Mouse (Mus musculus): Measurements from ENCODE around the gene Armh2. TPM values are rescaled to one million over a fixed set of nuclear protein-coding genes. Genes with fewer than 3 reads are reported as not detected.

Armh2 gene
- polyA plus RNA-seq, 1 experiment from 2014 or later = not detected

DNA sequence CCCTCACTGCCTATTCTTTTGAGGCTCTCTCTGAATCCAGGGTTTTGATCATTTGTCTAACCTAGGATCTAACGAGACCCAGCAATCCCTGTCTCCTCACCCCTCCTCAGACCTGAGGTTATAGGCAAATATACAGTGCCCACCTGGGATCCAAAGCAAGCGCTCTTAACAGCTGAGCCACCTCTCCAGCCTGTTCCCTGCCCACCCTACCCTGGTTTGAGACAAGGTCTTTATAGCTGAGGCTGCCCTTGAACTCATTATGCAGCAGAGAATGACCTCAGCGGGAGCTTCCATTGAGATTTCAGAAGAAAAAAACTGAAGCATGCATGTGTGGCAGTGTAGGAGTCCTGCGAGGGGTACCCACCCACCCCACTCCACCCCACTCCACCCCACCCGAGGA is 6.5 kb upstream of the Armh2 start:
- no peaks in the 10 kb centered on the region for H3K27me3 ChIP-seq (ENCODE audit: control insufficient read depth, insufficient read depth, low read length)
- ATAC-seq (ENCODE audit: insufficient number of reproducible peaks, insufficient read depth, low FRiP score, low read depth) = no peak

DNA sequence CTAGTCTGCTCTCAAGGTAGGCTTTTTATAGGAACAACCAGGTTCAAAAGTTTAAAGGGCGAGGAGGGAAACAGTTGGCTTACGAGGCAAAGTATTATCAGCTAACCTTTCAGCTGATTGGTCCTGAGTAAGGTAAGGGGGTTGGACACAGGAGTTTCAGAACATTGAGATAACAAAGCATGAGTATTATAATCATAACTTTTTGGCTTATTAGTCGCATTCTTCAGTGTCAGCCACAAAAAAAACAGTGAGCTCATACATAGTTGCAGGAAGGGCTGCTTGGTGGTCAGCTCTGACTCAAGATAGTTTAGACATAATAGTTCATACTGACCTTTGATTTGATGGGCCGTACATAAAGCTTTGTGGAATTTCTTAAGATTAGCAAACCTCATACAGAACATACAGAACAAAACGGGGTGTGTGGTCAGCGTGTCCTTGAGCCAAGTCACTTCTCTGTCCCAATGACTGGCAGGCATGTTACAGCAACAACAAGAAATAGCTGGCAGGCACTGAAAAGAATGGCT is 5.4 kb upstream of the Armh2 start:
- whole genome bisulfite sequencing = 57% methylated on average over 6 of the region's 6 CpGs
- Histone ChIP-seq H3K9ac (replicated peaks; ENCODE audit: low read depth, low read length) (no peak overlapping the region), H3K27ac (ENCODE audit: low read length) (no peak overlapping the region), H3K9me3 (ENCODE audit: control insufficient read depth, low read depth, low read length) (no peaks in the 10 kb centered on the region), H3K4me1 (ENCODE audit: control insufficient read depth, insufficient read depth, low read length) (no peaks in the 10 kb centered on the region), H3K4me2 (replicated peaks; ENCODE audit: low read depth, low read length) (no peak overlapping the region), H3K27me3 (ENCODE audit: control insufficient read depth, insufficient read depth, low read length) (no peaks in the 10 kb centered on the region), H3K36me3 (ENCODE audit: control insufficient read depth, insufficient read depth, low read length) (no peaks in the 10 kb centered on the region), H3K4me3 (ENCODE audit: low read depth, low read length) (no peak overlapping the region)
- ATAC-seq (ENCODE audit: insufficient number of reproducible peaks, insufficient read depth, low FRiP score, low read depth) = no peak

More for the DNA sequence above, 6.5 kb upstream of the Armh2 start:
- Histone ChIP-seq H3K4me1 (ENCODE audit: control insufficient read depth, insufficient read depth, low read length) (no peaks in the 10 kb centered on the region), H3K4me2 (replicated peaks; ENCODE audit: low read depth, low read length) (no peak overlapping the region), H3K27ac (ENCODE audit: low read length) (no peak overlapping the region), H3K9me3 (ENCODE audit: control insufficient read depth, low read depth, low read length) (no peaks in the 10 kb centered on the region), H3K4me3 (ENCODE audit: low read depth, low read length) (no peak overlapping the region), H3K9ac (replicated peaks; ENCODE audit: low read depth, low read length) (no peak overlapping the region), H3K36me3 (ENCODE audit: control insufficient read depth, insufficient read depth, low read length) (no peaks in the 10 kb centered on the region)
- 83% methylated on average over 5 of the region's 5 CpGs for WGBS

DNA sequence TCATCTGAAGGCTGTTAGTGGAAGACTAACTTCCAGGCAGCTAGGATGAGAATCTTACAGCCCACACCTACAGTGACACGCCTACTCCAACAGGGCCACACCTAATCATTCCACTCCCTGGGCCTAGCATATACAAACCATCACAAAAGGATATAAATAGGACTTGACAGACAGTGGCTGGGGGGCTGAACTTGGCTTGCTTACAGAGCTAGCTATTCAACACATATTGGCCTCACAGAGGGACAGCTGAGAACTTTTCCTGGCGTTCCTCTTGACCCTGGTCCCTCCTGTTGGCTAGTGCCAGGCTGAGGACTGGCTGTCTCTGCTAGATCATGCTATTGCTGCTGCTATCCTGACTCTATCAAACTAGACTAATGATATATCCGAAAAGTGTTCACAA is 6.8 kb downstream of the Armh2 start:
- Histone ChIP-seq H3K4me1 (ENCODE audit: control insufficient read depth, insufficient read depth, low read length) (no peaks in the 10 kb centered on the region), H3K4me3 (ENCODE audit: low read depth, low read length) (no peak overlapping the region), H3K27ac (ENCODE audit: low read length) (no peak overlapping the region), H3K9ac (replicated peaks; ENCODE audit: low read depth, low read length) (no peak overlapping the region), H3K9me3 (ENCODE audit: control insufficient read depth, low read depth, low read length) (no peaks in the 10 kb centered on the region), H3K4me2 (replicated peaks; ENCODE audit: low read depth, low read length) (no peak overlapping the region), H3K27me3 (ENCODE audit: control insufficient read depth, insufficient read depth, low read length) (no peaks in the 10 kb centered on the region), H3K36me3 (ENCODE audit: control insufficient read depth, insufficient read depth, low read length) (peaks cover 20% of the 10 kb centered on the region)
- WGBS = 64% methylated on average over 3 of the region's 3 CpGs
- no peak for ATAC-seq (ENCODE audit: insufficient number of reproducible peaks, insufficient read depth, low FRiP score, low read depth)

DNA sequence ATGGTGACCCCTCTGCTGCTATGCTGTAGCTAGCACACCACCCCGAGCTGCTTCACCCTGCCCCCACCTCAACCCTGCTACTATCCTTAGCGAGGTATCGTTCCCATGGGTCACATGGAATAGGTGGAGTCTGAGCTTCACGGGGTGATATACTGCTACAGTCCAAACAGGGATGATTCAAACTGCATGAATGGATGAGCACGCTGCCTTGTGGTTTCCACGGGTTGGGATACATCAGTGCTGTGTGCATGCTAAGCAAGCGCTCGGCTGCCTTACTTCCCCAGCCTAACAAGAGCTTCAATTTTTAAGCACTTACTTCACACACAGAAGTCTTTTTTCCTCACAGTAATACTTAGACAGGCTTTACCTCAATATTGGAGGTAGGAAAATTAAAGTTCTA is 9.8 kb downstream of the Armh2 start:
- Histone ChIP-seq H3K4me1 (ENCODE audit: control insufficient read depth, insufficient read depth, low read length) (no peaks in the 10 kb centered on the region), H3K9ac (replicated peaks; ENCODE audit: low read depth, low read length) (no peak overlapping the region), H3K4me3 (ENCODE audit: low read depth, low read length) (no peak overlapping the region), H3K27ac (ENCODE audit: low read length) (no peak overlapping the region), H3K36me3 (ENCODE audit: control insufficient read depth, insufficient read depth, low read length) (peaks cover 24% of the 10 kb centered on the region), H3K4me2 (replicated peaks; ENCODE audit: low read depth, low read length) (no peak overlapping the region), H3K27me3 (ENCODE audit: control insufficient read depth, insufficient read depth, low read length) (no peaks in the 10 kb centered on the region), H3K9me3 (ENCODE audit: control insufficient read depth, low read depth, low read length) (no peaks in the 10 kb centered on the region)
- WGBS = 88% methylated on average over 8 of the region's 8 CpGs
- no peak for ATAC-seq (ENCODE audit: insufficient number of reproducible peaks, insufficient read depth, low FRiP score, low read depth)

DNA sequence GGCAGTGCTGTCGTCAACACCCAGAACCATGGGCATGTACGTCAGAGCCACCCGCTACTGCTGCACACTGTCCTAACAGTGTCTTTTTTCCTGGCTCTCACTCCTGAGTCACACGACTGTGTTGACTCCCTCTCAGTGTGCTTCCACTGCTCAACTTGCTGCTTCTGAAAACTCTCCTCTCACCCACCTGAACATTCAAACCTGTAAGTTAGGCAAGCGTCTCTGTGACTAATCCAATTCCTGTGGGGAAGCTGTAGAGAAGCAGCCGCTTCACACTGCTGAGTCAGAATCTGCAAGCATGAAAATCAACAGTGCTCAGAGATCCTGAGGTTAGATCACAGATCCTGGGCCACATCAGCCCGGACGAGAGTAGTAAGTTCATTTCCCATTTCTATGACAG is 10.4 kb downstream of the Armh2 start:
- Histone ChIP-seq H3K4me2 (replicated peaks; ENCODE audit: low read depth, low read length) (no peak overlapping the region), H3K27ac (ENCODE audit: low read length) (no peak overlapping the region), H3K4me3 (ENCODE audit: low read depth, low read length) (no peak overlapping the region), H3K9ac (replicated peaks; ENCODE audit: low read depth, low read length) (no peak overlapping the region), H3K4me1 (ENCODE audit: control insufficient read depth, insufficient read depth, low read length) (no peaks in the 10 kb centered on the region), H3K36me3 (ENCODE audit: control insufficient read depth, insufficient read depth, low read length) (peaks cover 24% of the 10 kb centered on the region), H3K9me3 (ENCODE audit: control insufficient read depth, low read depth, low read length) (no peaks in the 10 kb centered on the region), H3K27me3 (ENCODE audit: control insufficient read depth, insufficient read depth, low read length) (no peaks in the 10 kb centered on the region)
- WGBS = 84% methylated on average over 8 of the region's 8 CpGs
- no peak for ATAC-seq (ENCODE audit: insufficient number of reproducible peaks, insufficient read depth, low FRiP score, low read depth)

DNA sequence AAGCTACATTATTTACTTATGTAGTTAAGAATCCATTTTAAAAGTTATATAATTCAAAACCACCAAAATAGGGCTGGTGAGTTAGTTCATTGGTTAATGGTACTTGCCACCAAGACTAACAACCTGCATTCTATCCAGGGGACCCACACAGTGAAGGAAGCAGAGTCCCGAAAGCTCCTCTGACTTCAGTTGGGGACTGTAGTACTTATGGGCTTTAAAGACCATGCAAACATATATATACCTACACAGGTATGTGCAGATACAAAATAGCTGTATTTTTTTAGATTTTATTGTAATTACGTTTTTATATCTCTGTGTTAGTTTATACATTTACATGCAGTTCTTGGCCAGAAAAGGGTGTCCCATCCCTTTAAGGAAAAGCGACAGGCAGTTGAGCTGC is 15.7 kb downstream of the Armh2 start:
- Histone ChIP-seq H3K27ac (ENCODE audit: low read length) (no peak overlapping the region), H3K4me2 (replicated peaks; ENCODE audit: low read depth, low read length) (no peak overlapping the region), H3K4me1 (ENCODE audit: control insufficient read depth, insufficient read depth, low read length) (peaks cover 8% of the 10 kb centered on the region; the same call in 1 of the 2 replicates), H3K27me3 (ENCODE audit: control insufficient read depth, insufficient read depth, low read length) (no peaks in the 10 kb centered on the region), H3K4me3 (ENCODE audit: low read depth, low read length) (no peak overlapping the region), H3K36me3 (ENCODE audit: control insufficient read depth, insufficient read depth, low read length) (peaks cover 19% of the 10 kb centered on the region; the same call in 1 of the 2 replicates), H3K9ac (replicated peaks; ENCODE audit: low read depth, low read length) (no peak overlapping the region), H3K9me3 (ENCODE audit: control insufficient read depth, low read depth, low read length) (no peaks in the 10 kb centered on the region)
- ATAC-seq (ENCODE audit: insufficient number of reproducible peaks, insufficient read depth, low FRiP score, low read depth) = no peak
- 95% methylated on average over 3 of the region's 3 CpGs for WGBS

DNA sequence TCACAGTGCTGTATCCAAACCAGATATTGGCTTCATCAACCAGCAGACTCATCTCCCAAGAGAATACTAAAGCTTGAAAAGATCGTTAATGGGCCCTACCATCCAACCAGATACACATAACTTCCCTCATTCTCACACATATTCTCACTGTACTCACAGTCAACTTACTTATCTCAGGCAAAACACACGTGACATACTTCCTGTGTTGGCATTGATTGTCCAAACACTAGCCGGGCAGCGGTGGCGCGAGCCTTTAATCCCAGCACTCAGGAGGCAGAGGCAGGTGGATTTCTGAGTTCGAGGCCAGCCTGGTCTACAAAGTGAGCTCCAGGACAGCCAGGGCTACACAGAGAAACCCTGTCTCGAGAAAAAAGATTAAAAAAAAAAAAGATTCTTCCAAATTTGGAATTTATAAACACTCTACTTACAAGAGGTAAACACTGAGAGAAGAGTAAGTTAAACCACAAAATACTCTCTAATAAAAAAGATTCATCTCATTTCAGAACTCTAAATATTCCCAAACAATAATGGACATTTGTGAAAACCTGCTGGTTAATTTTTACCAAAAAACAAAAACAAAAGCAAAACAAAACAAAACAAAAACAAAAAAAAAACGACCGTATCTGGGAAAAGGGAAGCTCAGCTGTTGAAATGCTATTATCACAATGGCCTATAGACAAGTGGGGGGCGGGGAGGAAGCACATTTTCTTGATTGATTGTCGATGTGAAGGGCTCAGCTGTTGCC is 17.0 kb downstream of the Armh2 start:
- ATAC-seq (ENCODE audit: insufficient number of reproducible peaks, insufficient read depth, low FRiP score, low read depth) = no peak
- Histone ChIP-seq H3K36me3 (ENCODE audit: control insufficient read depth, insufficient read depth, low read length) (peaks cover 16% of the 10 kb centered on the region; the same call in 1 of the 2 replicates), H3K9ac (replicated peaks; ENCODE audit: low read depth, low read length) (no peak overlapping the region), H3K4me1 (ENCODE audit: control insufficient read depth, insufficient read depth, low read length) (peaks cover 8% of the 10 kb centered on the region; the same call in 1 of the 2 replicates), H3K4me2 (replicated peaks; ENCODE audit: low read depth, low read length) (no peak overlapping the region), H3K4me3 (ENCODE audit: low read depth, low read length) (no peak overlapping the region), H3K9me3 (ENCODE audit: control insufficient read depth, low read depth, low read length) (no peaks in the 10 kb centered on the region), H3K27ac (ENCODE audit: low read length) (no peak overlapping the region), H3K27me3 (ENCODE audit: control insufficient read depth, insufficient read depth, low read length) (no peaks in the 10 kb centered on the region)
- 81% methylated on average over 12 of the region's 12 CpGs for WGBS

DNA sequence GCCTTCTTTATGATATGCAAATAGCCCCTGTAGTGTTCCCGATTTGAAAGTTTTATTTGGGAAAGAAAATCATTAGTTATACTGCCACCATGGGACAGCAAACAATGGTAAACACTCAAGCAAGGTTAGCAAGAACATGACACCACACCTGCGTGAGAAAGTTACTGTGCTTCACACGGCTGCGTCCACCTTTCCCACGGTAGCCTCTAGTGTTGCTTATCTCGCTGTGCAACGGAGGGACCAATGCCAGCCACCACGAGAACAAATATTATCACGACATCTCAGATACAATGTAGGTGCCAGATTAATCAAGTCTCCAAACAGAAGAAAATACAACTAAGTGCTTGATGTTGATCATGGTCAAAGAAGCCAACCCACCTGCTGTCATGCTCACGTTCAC is 18.4 kb downstream of the Armh2 start:
- 79% methylated on average over 10 of the region's 10 CpGs for WGBS
- H3K4me2 ChIP-seq (replicated peaks; ENCODE audit: low read depth, low read length) = no peak overlapping the region
- no peaks in the 10 kb centered on the region for H3K9me3 ChIP-seq (ENCODE audit: control insufficient read depth, low read depth, low read length)
- H3K4me1 ChIP-seq (ENCODE audit: control insufficient read depth, insufficient read depth, low read length) = peaks cover 8% of the 10 kb centered on the region; the same call in 1 of the 2 replicates
- ATAC-seq (ENCODE audit: insufficient number of reproducible peaks, insufficient read depth, low FRiP score, low read depth) = no peak
- H3K36me3 ChIP-seq (ENCODE audit: control insufficient read depth, insufficient read depth, low read length) = peaks cover 16% of the 10 kb centered on the region; the same call in 1 of the 2 replicates
- H3K9ac ChIP-seq (replicated peaks; ENCODE audit: low read depth, low read length) = no peak overlapping the region
- no peak overlapping the region for H3K4me3 ChIP-seq (ENCODE audit: low read depth, low read length)
- H3K27ac ChIP-seq (ENCODE audit: low read length) = no peak overlapping the region
- no peaks in the 10 kb centered on the region for H3K27me3 ChIP-seq (ENCODE audit: control insufficient read depth, insufficient read depth, low read length)
